Mouse (Mus musculus) adrenal gland, adult 18-20 months (tissue): ENCODE results near the gene Tub. TPM values are rescaled to one million over a fixed set of nuclear protein-coding genes. Genes with fewer than 3 reads are reported as not detected.

ENCODE experiments used
- DNase-seq, 2 experiments: peaks; one replicate each; pipeline ENCODE4 v3.0.0; 2021 to 2022; ENCODE audit warnings: low spot score in 2 of 2
- total RNA-seq, 2 experiments: library from RNA; stranded (reverse); gene quantifications; 1 replicate in 1 of 2; 2 replicates in 1 of 2; pipeline ENCODE4 v1.2.3; 2021

The Tub gene
- total RNA-seq, 2 experiments from 2014 or later = 32.5 to 37.9 TPM

GRCm38 (mm10) chr7:108972273-108972672, 22.1 kb downstream of the Tub start:
- DNase-seq = no peak

GRCm38 (mm10) chr7:108985934-108986708, 36.0 kb downstream of the Tub start:
- no peak for DNase-seq

- no peak for DNase-seq
These were observed 41.1 kb downstream of the Tub start for GRCm38 (mm10) chr7:108991207-108991606.

- DNase-seq = peak in 1 of 2 experiments; percentile 44
These were observed 43.1 kb downstream of the Tub start for GRCm38 (mm10) chr7:108993230-108993629.

GRCm38 (mm10) chr7:108993881-108994291, 43.7 kb downstream of the Tub start:
- no peak for DNase-seq

- DNase-seq = no peak
These were observed 46.0 kb downstream of the Tub start for GRCm38 (mm10) chr7:108996156-108996555.

GRCm38 (mm10) chr7:109000315-109000954, 50.3 kb downstream of the Tub start:
- DNase-seq = no peak

- DNase-seq = no peak
These were observed 51.8 kb downstream of the Tub start for GRCm38 (mm10) chr7:109001971-109002370.

- DNase-seq = no peak
These were observed 53.5 kb downstream of the Tub start for GRCm38 (mm10) chr7:109003653-109004052.

- DNase-seq = no peak
These were observed 59.1 kb downstream of the Tub start for GRCm38 (mm10) chr7:109009260-109009659.

GRCm38 (mm10) chr7:109010720-109011595, 60.8 kb downstream of the Tub start:
- no peak for DNase-seq

GRCm38 (mm10) chr7:109011596-109012180, 61.5 kb downstream of the Tub start:
- no peak for DNase-seq

- DNase-seq = no peak
These were observed 62.4 kb downstream of the Tub start for GRCm38 (mm10) chr7:109012575-109012974.

GRCm38 (mm10) chr7:109012998-109013625, 63.0 kb downstream of the Tub start:
- DNase-seq = no peak

GRCm38 (mm10) chr7:109014851-109015250, 64.7 kb downstream of the Tub start:
- DNase-seq = no peak

GRCm38 (mm10) chr7:109016378-109016923, 66.3 kb downstream of the Tub start:
- no peak for DNase-seq

- DNase-seq = no peak
These were observed 69.1 kb downstream of the Tub start for GRCm38 (mm10) chr7:109019243-109019642.

GRCm38 (mm10) chr7:109021428-109021827, 71.3 kb downstream of the Tub start:
- DNase-seq = peak; percentile 57 to 71

- no peak for DNase-seq
These were observed 75.6 kb downstream of the Tub start for GRCm38 (mm10) chr7:109025743-109026142.

- DNase-seq = peak in 1 of 2 experiments; percentile 14
These were observed 76.8 kb downstream of the Tub start for GRCm38 (mm10) chr7:109026976-109027375.
